Mouse (Mus musculus): ENCODE data around the gene Tspan11. TPM values are rescaled to one million over a fixed set of nuclear protein-coding genes. Genes with fewer than 3 reads are reported as not detected.

Gene Tspan11
- polyA plus RNA-seq, 1 experiment from 2014 or later, result 14.9 TPM

- H3K4me3 ChIP-seq (replicated peaks), result no peak overlapping the region
- no peaks in the 10 kb centered on the region for H3K36me3 ChIP-seq
- peaks cover 8% of the 10 kb centered on the region for H3K9me3 ChIP-seq
- WGBS, result 86% methylated on average over 6 of the region's 6 CpGs
- H3K27me3 ChIP-seq, result no peaks in the 10 kb centered on the region
- no peak overlapping the region for H3K4me2 ChIP-seq
- H3K27ac ChIP-seq, result no peak overlapping the region
- peaks cover 23% of the 10 kb centered on the region for H3K4me1 ChIP-seq (replicated peaks)
- no peak overlapping the region for H3K9ac ChIP-seq (replicated peaks)
- ATAC-seq (ENCODE audit: insufficient number of reproducible peaks, insufficient read depth, low FRiP score, low TSS enrichment, low read depth), result no peak
These were observed 7.9 kb upstream of the Tspan11 start for GRCm38 (mm10) chr6:127879472-127879871.

GRCm38 (mm10) chr6:127886916-127887315, 473 bp upstream of the Tspan11 start:
- H3K4me2 ChIP-seq, result peak overlapping the region; percentile 90
- peaks cover 7% of the 10 kb centered on the region for H3K27me3 ChIP-seq
- peak overlapping the region; percentile 57 for H3K4me3 ChIP-seq (replicated peaks)
- WGBS, result 14% methylated on average over 7 of the region's 7 CpGs
- peaks cover 21% of the 10 kb centered on the region for H3K4me1 ChIP-seq (replicated peaks)
- H3K9me3 ChIP-seq, result no peaks in the 10 kb centered on the region
- peak; percentile 64; the same call in 1 of the 2 replicates for ATAC-seq (ENCODE audit: insufficient number of reproducible peaks, insufficient read depth, low FRiP score, low TSS enrichment, low read depth)
- no peaks in the 10 kb centered on the region for H3K36me3 ChIP-seq
- peak overlapping the region; percentile 76; the same call in 1 of the 2 replicates for H3K9ac ChIP-seq (replicated peaks)
- H3K27ac ChIP-seq, result no peak overlapping the region

GRCm38 (mm10) chr6:127888581-127888980, 1.2 kb downstream of the Tspan11 start:
- no peaks in the 10 kb centered on the region for H3K36me3 ChIP-seq
- peak overlapping the region; percentile 57 for H3K4me3 ChIP-seq (replicated peaks)
- WGBS, result 48% methylated on average over 3 of the region's 3 CpGs
- peak overlapping the region; percentile 90 for H3K4me2 ChIP-seq
- H3K9me3 ChIP-seq, result no peaks in the 10 kb centered on the region
- H3K9ac ChIP-seq (replicated peaks), result peak overlapping the region; percentile 76; the same call in 1 of the 2 replicates
- peaks cover 7% of the 10 kb centered on the region for H3K27me3 ChIP-seq
- peak overlapping the region; percentile 75; the same call in 1 of the 2 replicates for H3K27ac ChIP-seq
- no peak for ATAC-seq (ENCODE audit: insufficient number of reproducible peaks, insufficient read depth, low FRiP score, low TSS enrichment, low read depth)
- peaks cover 21% of the 10 kb centered on the region for H3K4me1 ChIP-seq (replicated peaks)

GRCm38 (mm10) chr6:127893611-127894010, 6.2 kb downstream of the Tspan11 start:
- Histone ChIP-seq H3K4me2 (no peak overlapping the region), H3K27ac (no peak overlapping the region), H3K9ac (replicated peaks) (no peak overlapping the region), H3K4me1 (replicated peaks) (peaks cover 13% of the 10 kb centered on the region), H3K4me3 (replicated peaks) (no peak overlapping the region), H3K27me3 (no peaks in the 10 kb centered on the region), H3K36me3 (peaks cover 7% of the 10 kb centered on the region), H3K9me3 (0 out of 2 replicates have a peak, but pooled peaks cover 6% of the 10 kb centered on the region)
- 42% methylated on average over 6 of the region's 6 CpGs for WGBS
- ATAC-seq (ENCODE audit: insufficient number of reproducible peaks, insufficient read depth, low FRiP score, low TSS enrichment, low read depth), result no peak

GRCm38 (mm10) chr6:127894999-127895398, 7.6 kb downstream of the Tspan11 start:
- H3K9ac ChIP-seq (replicated peaks), result no peak overlapping the region
- H3K27me3 ChIP-seq, result no peaks in the 10 kb centered on the region
- no peak overlapping the region for H3K27ac ChIP-seq
- H3K4me3 ChIP-seq (replicated peaks), result no peak overlapping the region
- no peak for ATAC-seq (ENCODE audit: insufficient number of reproducible peaks, insufficient read depth, low FRiP score, low TSS enrichment, low read depth)
- H3K4me2 ChIP-seq, result no peak overlapping the region
- 0 out of 2 replicates have a peak, but pooled peaks cover 6% of the 10 kb centered on the region for H3K9me3 ChIP-seq
- 0 out of 2 replicates have a peak, but pooled peaks cover 6% of the 10 kb centered on the region for H3K4me1 ChIP-seq (replicated peaks)
- H3K36me3 ChIP-seq, result peaks cover 7% of the 10 kb centered on the region
- WGBS, result 36% methylated on average over 6 of the region's 6 CpGs

- Histone ChIP-seq H3K36me3 (peaks cover 7% of the 10 kb centered on the region), H3K4me1 (replicated peaks) (0 out of 2 replicates have a peak, but pooled peaks cover 6% of the 10 kb centered on the region), H3K4me2 (no peak overlapping the region), H3K9me3 (0 out of 2 replicates have a peak, but pooled peaks cover 6% of the 10 kb centered on the region), H3K9ac (replicated peaks) (no peak overlapping the region), H3K4me3 (replicated peaks) (no peak overlapping the region), H3K27ac (no peak overlapping the region), H3K27me3 (no peaks in the 10 kb centered on the region)
- no peak for ATAC-seq (ENCODE audit: insufficient number of reproducible peaks, insufficient read depth, low FRiP score, low TSS enrichment, low read depth)
- 90% methylated on average over 3 of the region's 3 CpGs for WGBS
These were observed 9.0 kb downstream of the Tspan11 start for GRCm38 (mm10) chr6:127896425-127896824.

- no peak for ATAC-seq (ENCODE audit: insufficient number of reproducible peaks, insufficient read depth, low FRiP score, low TSS enrichment, low read depth)
- Histone ChIP-seq H3K4me3 (replicated peaks) (no peak overlapping the region), H3K9me3 (0 out of 2 replicates have a peak, but pooled peaks cover 6% of the 10 kb centered on the region), H3K4me1 (replicated peaks) (0 out of 2 replicates have a peak, but pooled peaks cover 6% of the 10 kb centered on the region), H3K9ac (replicated peaks) (no peak overlapping the region), H3K27me3 (no peaks in the 10 kb centered on the region), H3K27ac (no peak overlapping the region), H3K4me2 (no peak overlapping the region), H3K36me3 (peaks cover 7% of the 10 kb centered on the region)
- WGBS, result 97% methylated on average over 3 of the region's 3 CpGs
These were observed 10.0 kb downstream of the Tspan11 start for GRCm38 (mm10) chr6:127897342-127897741.

GRCm38 (mm10) chr6:127900062-127900461, 12.7 kb downstream of the Tspan11 start:
- H3K9me3 ChIP-seq, result 0 out of 2 replicates have a peak, but pooled peaks cover 6% of the 10 kb centered on the region
- 94% methylated on average over 6 of the region's 6 CpGs for WGBS
- H3K4me2 ChIP-seq, result no peak overlapping the region
- H3K9ac ChIP-seq (replicated peaks), result no peak overlapping the region
- H3K4me3 ChIP-seq (replicated peaks), result no peak overlapping the region
- peaks cover 14% of the 10 kb centered on the region for H3K36me3 ChIP-seq
- no peaks in the 10 kb centered on the region for H3K27me3 ChIP-seq
- no peaks in the 10 kb centered on the region for H3K4me1 ChIP-seq (replicated peaks)
- H3K27ac ChIP-seq, result no peak overlapping the region
- ATAC-seq (ENCODE audit: insufficient number of reproducible peaks, insufficient read depth, low FRiP score, low TSS enrichment, low read depth), result no peak

- Histone ChIP-seq H3K4me1 (replicated peaks) (no peaks in the 10 kb centered on the region), H3K4me2 (no peak overlapping the region), H3K9me3 (0 out of 2 replicates have a peak, but pooled peaks cover 6% of the 10 kb centered on the region), H3K36me3 (peaks cover 15% of the 10 kb centered on the region), H3K9ac (replicated peaks) (no peak overlapping the region), H3K27me3 (no peaks in the 10 kb centered on the region), H3K27ac (no peak overlapping the region), H3K4me3 (replicated peaks) (no peak overlapping the region)
- ATAC-seq (ENCODE audit: insufficient number of reproducible peaks, insufficient read depth, low FRiP score, low TSS enrichment, low read depth), result no peak
- WGBS, result 68% methylated on average over 3 of the region's 3 CpGs
These were observed 13.9 kb downstream of the Tspan11 start for GRCm38 (mm10) chr6:127901261-127901660.

- Histone ChIP-seq H3K27me3 (no peaks in the 10 kb centered on the region), H3K4me2 (no peak overlapping the region), H3K9me3 (0 out of 2 replicates have a peak, but pooled peaks cover 6% of the 10 kb centered on the region), H3K9ac (replicated peaks) (no peak overlapping the region), H3K36me3 (peaks cover 18% of the 10 kb centered on the region), H3K4me3 (replicated peaks) (no peak overlapping the region), H3K27ac (no peak overlapping the region), H3K4me1 (replicated peaks) (no peaks in the 10 kb centered on the region)
- WGBS, result 88% methylated on average over 5 of the region's 5 CpGs
- ATAC-seq (ENCODE audit: insufficient number of reproducible peaks, insufficient read depth, low FRiP score, low TSS enrichment, low read depth), result no peak
These were observed 14.3 kb downstream of the Tspan11 start for GRCm38 (mm10) chr6:127901669-127902068.

- no peak for ATAC-seq (ENCODE audit: insufficient number of reproducible peaks, insufficient read depth, low FRiP score, low TSS enrichment, low read depth)
- peaks cover 23% of the 10 kb centered on the region for H3K36me3 ChIP-seq
- H3K4me2 ChIP-seq, result no peak overlapping the region
- H3K9me3 ChIP-seq, result 0 out of 2 replicates have a peak, but pooled peaks cover 3% of the 10 kb centered on the region
- H3K27ac ChIP-seq, result no peak overlapping the region
- 85% methylated on average over 8 of the region's 8 CpGs for WGBS
- H3K9ac ChIP-seq (replicated peaks), result no peak overlapping the region
- no peaks in the 10 kb centered on the region for H3K4me1 ChIP-seq (replicated peaks)
- H3K4me3 ChIP-seq (replicated peaks), result no peak overlapping the region
- H3K27me3 ChIP-seq, result no peaks in the 10 kb centered on the region
These were observed 15.2 kb downstream of the Tspan11 start for GRCm38 (mm10) chr6:127902559-127902958.

- Histone ChIP-seq H3K9me3 (no peaks in the 10 kb centered on the region), H3K4me3 (replicated peaks) (no peak overlapping the region), H3K4me2 (no peak overlapping the region), H3K27me3 (no peaks in the 10 kb centered on the region), H3K27ac (no peak overlapping the region), H3K9ac (replicated peaks) (no peak overlapping the region), H3K4me1 (replicated peaks) (no peaks in the 10 kb centered on the region), H3K36me3 (peaks cover 31% of the 10 kb centered on the region)
- no peak for ATAC-seq (ENCODE audit: insufficient number of reproducible peaks, insufficient read depth, low FRiP score, low TSS enrichment, low read depth)
- WGBS, result 88% methylated on average over 4 of the region's 4 CpGs
These were observed 23.2 kb downstream of the Tspan11 start for GRCm38 (mm10) chr6:127910638-127911037.

All from limb, embryonic 12.5 days (tissue).